Mouse (Mus musculus): Measurements from ENCODE around the gene Sec23ip.

Sec23ip gene

DNA sequence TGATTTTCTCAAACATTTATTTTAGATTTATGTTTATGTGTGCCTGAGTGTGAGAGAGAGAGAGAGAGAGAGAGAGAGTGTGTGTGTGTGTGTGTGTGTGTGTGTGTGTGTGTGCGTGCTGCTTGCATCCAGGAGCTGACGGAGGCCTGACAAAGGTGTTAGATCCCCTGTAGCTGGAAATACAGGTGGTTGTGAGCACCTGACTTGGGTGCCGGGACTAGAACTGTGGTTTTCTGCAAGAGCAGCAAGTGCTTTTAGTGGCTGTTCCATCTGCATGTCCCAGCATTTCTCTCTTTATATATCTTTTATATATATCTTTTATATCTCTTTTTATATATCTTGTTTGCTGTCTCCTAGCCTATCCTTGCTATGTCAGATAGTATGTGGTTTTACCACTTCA, 37.1 kb downstream of the Sec23ip start:
- DNase-seq: no peak

DNA sequence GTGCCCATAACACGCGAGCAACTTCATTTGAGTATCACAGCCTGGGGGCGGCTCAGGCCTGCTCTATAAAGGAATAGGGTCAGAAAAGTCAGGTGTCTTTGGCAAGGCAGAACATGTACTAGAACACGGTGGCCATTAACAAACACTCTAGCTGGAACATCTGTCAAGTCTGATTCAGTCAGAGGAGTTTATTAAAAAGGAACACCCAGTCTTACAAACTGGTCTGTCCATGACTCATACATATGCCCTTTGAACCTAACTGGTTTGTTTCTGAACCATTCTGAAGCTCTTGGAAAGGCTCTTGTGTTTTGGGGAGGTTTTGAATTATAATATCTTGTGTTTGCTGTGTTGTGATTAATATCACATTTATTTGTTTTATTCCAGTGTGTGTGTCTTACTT, 45.3 kb downstream of the Sec23ip start:
- DNase-seq: no peak

DNA sequence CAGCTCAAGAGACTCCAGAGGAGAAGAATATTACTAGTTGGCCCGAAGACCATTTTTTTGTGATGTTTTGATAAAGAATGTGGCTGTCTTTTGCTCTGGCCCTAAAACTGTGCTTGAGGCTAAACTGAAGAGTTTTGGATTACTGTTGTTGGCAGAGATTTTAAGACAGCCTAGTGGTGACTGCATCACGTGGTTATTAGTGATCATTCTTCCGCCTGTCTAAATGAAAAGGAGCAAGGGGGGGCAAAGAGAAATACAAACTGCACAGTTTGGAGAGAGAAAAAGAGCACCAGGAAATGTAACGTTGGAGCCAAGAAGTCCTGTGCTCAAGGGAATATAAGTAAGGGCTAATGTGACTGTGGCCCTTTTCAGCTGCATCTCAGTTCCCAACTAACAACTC, 48.7 kb downstream of the Sec23ip start:
- no peak for DNase-seq

DNA sequence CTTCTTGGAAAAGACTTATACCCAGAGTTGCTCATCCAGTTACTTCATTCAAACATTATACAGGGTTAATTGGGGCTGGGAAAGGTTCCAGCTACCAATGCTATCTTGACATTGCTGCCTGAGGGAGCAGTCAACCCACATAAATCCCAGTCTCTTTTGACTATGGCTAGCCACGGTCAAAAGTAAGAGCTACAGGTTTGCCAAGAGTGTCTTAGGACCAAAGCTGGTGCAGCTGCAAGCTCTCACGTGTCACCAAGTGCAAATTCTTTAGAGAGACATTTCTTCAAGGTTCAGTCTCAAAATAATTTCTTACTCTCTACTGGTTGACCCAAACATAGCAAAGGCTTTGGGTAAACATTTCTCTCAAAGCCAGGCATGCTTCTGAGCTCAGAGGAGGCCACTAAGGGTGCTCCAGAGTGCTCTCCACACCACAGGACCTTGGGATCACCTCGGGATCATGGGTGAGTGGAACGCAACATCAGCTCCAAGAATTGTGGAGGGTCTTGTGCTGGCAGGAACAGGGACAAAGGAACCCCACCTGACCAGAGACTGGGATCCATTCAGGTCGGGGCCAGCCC, 80.3 kb downstream of the Sec23ip start:
- no peak for DNase-seq

DNA sequence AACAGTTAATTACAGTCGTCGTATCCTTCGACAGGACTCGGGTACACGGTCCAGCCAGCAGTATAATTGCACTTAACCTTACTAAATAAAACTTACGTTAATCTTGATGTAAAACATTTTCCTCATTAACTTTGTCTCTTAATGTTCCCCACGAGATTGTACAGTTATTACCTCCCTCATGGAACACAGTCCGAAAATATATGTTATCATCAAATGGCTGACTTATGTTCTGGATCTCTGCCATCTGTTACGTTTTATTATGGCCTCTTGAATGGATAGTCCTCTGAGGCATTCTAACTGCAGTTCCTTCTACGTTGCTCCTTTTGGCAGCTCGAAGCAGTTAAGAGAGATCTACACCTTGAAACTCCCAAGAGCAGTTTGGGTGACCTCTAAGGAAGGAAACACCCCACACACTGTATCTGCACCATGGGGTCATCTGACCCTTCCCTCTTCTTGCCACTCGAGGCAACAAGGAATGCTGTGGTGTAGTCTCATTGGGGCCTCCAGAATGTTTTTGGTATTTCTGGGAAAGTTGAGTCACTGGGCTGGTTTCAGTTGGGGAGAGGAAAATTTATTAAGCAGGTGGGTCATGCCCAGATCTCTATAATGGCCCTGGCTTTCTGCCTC, 87.8 kb downstream of the Sec23ip start:
- no peak for DNase-seq

DNA sequence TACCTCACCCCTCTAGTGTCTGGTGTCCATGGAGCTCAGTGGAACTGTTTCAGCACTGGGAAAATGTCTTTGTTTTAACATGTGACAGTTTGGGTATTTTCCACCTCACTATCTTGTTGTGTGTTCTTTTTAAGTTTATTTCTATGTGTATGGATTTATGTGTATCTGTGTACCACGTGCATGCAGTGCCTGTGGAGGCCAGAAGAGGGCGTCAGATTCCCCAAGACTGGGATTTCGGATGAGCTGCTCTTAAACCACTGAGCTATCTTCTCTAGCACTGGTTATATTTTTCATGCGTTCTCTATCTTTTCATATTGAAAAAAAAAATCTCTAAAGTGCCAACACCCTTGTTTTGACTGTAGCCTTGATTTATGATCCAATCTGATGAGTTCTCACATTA, 88.5 kb downstream of the Sec23ip start:
- no peak for DNase-seq

Measured in kidney, adult 9 months (tissue).